Mouse (Mus musculus) T-cell, adult 66 days (primary cell): ENCODE data around the gene Dock1. TPM values are rescaled to one million over a fixed set of nuclear protein-coding genes. Genes with fewer than 3 reads are reported as not detected.

Experiments
- total RNA-seq, 2 experiments: library from RNA; stranded (reverse); gene quantifications; 3 replicates in 1 of 2; 4 replicates in 1 of 2; pipeline ENCODE4 v1.2.4; 2023

Gene Dock1
- total RNA-seq = under 1 TPM; 0.09 to 0.55 TPM

DNA sequence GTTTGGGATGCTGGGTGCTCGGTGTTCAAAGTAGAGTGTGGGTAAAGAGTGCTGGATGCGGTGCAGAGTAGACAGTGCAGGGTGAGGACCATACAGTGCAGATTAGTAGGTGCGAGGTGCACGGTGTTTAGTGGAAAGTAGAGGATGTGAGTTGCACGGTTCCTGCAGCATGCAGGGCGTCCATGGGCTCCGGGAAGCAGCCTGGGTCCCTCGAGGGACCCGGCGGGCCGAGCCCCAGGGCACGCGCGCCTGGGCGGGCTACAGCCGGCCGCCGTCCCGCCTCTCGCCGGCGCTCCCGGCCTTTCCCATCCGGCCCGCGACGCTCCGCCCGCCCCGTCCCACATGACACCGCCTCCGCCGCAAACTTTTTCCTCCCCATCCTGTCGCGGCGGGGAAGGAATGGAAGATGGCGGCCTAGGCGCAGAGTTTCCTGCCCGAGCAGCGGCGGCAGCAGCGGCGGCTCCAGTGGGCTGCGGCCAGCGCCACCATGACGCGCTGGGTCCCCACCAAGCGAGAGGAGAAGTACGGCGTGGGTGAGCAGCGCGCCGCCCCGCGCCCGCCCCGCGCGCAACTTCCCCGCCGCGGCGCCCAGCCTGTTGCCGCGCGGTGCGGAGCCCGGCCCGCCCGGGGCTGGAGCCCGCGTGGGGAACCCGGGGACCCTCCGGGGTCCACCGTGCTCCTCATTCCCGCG, at the start of gene Dock1:
Dock1 (plus strand) TSS at position 343 of the 691 bp plus-strand sequence.

DNA sequence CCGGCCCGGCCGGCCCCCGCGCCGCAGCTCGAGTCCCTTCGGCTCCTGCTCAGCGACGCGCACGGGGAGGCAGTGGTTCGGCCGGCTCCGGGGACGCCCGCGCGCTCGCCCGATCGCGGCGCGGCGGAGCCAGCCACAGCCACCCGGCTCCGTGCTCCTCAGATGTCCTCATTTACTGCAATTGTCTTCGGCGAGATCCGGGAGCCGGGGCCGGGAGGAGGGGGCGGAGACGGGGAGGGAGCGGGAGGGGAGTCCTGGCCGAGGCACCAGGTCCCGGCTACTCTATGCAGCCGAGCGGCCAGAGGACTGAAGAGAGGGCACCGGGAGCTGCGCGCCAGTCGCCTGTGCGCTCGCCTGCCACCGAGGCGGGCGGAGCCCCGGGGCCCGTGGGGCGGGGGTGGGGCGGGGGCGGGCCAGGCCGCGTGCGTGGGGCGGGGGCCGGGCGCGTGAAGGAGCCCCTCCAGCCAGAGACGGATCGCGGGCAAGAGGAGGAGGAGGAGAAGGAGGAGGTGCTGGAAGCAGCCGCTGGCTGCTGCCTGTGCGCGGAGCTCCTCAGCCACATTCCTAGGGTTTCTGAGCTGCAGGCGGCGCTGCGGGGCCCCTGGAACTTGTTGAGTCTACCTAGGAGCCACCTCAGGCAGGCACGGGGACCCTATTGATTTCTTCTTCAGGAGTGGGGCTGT, 267.6 kb downstream of the Dock1 start, which contains the start of gene Fam196a:
Fam196a (minus strand) TSS at position 504 of the 683 bp plus-strand sequence.

